Mouse (Mus musculus): ENCODE results near the gene Mrpl43.
A peak's percentile ranks its signal among the peaks of the same experiment; 100 is the strongest.
"Not testable (repeated sequence)": the region's sequence is repeated elsewhere in the genome, so short reads cannot be mapped to it uniquely, and the experiment has no call there.

Mrpl43 gene

DNA sequence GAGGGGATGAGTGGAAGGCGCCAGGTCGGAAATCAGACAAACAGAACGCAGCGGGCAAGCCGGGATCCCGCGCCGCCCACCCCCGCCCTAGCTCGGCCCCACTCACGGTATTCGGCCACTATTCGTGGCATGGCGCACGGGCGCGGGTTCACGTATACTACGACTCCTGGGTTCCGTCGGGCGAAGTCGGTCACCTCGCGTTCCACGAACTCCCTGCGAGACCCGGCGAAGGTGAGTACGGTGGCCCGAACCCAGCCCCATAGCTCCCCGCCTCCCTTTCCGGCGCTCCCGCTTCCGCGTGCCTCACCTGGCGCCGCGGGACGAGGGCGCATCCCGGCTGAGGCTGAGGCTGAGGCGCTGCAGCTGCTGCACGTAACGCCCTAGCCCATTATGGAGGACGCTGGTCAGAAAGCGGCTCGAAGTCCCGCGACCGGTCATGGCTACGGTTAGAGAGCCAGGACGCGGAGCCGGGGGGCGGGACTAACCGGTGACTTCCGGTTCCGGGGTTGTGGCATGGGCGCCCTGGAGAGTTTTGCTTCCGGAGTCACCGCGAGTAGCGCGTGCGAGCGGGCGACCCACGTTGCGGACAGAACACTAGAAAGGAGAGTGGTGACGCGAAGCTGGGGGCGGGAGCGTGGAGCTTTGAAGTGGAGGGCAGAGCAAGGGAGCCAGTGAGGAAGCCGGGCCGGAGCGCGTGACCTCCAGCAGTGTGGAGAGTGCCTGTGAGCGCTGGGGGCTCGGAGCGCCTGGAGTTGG lies at the start of gene Mrpl43:
Gene Mrpl43 (minus strand): TSS at position 486 of the 756 bp plus-strand sequence.
- DNase-seq = peak; percentile 99

DNA sequence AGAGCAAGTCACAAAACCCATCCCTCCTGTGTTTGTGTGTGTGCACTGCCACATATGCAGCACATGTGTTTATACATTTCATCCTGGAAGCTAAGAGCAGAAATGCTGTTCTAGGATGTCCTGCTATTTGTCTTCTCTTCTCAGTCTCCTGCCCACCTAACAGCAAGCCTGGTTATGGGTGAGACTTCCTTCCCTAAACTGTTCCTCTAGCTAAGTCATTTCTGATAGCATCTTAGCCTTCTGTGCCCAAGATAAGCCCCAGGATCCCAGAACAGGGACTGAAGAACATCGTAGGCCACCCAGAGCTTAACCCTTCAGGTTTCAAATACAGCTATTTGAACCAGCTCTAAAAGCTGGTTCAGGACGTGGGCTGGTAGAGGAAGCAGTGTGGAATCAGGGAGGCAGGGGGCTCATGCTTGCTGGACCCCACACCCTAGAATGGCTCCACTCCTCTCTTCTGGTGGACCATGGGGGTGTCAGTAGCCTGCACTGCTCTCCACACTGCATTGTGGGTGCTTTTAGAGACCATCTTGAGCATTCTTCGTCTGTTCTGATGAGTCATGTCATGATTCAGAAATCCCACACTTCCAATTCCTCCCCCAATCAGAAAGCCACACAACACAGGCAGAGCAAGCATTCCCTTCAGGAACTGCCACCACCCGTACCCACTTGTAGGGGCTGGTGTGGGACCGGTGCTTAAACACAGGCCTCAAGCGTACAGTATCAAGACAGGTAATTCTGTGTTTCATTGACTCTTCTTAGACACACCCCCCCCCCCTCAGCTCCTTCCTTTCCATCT lies 48.8 kb upstream of the Mrpl43 start:
- no peak for DNase-seq

DNA sequence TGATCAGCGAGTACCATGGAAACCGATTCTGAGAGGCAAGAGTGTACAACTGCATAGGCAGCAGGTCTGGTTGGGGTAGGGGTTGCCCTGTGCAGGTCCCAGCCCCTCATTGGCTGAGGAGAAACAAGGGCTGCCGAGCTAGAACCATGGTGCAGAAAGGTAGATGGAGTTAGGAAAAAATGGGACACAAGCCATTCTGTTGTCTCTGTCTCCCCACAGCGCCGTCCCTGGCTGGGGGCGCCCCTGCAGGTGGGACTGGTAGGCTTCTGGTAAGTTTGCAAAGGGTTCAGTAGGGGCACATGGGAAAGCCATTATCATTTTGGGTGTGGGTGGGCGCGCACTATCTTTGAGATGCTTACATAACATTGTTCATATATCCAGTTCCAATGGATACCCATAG lies 47.2 kb upstream of the Mrpl43 start:
- DNase-seq = no peak

DNA sequence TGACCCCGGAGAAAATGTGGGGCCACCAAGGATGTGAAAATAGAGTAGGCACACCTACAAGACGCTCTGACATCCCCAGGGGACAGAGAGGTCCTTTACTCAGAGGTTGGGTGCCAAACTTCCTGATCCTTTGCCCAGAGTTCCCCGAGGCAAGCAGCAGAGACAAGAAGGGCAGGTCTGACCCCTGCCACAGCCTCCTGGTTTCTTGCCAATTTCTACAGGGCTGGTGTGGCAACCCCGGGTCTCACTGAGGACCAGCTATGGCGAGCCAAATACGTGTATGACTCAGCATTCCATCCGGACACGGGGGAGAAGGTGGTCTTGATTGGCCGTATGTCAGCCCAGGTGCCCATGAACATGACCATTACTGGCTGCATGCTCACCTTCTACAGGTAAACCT lies 43.3 kb upstream of the Mrpl43 start:
- no peak for DNase-seq

DNA sequence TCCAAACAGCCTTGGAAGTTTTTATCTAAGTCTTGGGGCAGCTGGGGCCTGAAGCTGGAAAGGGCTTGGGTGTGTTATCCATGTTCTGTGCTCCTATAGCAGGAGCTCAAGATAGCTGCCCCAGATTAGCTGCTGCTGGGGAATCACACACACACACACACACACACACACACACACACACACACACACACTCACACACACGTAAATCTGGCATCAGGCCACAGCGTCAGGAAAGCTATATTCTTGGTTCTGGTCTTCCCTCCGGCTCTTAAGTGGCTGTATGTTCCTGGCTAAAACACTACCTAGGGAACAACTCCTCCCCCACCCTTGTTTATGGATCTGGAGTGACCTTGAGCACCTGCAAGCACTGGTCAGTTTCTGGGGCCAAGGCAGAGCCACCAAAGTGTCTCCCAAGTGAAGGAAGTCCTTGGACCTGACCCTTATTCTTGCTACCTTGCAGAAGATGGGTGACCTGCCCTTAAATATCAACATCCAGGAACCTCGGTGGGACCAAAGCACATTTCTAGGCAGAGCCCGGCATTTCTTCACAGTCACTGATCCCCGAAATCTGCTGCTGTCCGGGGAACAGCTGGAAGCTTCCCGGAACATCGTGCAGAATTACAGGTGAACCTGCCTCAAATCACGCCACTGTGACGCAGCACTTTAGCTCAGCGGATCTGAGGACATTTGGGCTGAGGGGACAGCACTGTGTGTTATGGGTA lies 42.6 kb upstream of the Mrpl43 start:
- DNase-seq = no peak

DNA sequence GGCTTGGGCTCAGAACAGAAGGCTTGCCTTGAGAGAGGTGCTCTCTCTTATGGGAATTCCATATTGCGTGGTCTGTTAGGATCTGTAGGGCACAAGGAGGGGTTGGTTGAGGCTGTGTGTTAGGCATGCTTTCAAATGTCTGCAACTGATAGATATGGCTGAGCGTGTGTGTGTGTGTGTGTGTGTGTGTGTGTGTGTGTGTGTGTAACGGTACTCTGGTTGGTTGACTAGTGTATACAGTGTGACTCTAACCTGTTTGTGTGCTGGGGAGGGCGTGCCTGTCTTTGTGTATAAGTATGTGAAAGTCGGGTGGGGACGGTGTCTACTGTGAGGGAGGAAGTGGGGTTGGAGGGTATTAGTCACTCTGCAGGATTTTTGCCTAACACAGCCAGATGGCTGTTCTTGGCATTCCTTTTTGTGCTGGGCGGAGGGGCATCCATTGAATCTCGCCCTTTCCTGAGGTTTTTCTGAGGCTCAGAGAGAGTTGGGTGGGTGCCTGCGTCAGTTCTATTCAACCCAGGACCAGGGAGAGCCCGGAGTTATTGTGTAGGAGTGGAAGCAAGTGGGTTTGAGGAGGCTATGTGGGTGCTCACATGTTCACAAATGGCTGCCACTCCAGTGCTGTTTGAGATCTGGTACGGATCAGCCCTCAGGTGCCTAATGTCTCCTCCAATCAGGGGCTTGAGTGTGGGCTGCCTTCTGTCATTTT lies 41.8 kb upstream of the Mrpl43 start:
- peak; percentile 68 to 72 for DNase-seq

DNA sequence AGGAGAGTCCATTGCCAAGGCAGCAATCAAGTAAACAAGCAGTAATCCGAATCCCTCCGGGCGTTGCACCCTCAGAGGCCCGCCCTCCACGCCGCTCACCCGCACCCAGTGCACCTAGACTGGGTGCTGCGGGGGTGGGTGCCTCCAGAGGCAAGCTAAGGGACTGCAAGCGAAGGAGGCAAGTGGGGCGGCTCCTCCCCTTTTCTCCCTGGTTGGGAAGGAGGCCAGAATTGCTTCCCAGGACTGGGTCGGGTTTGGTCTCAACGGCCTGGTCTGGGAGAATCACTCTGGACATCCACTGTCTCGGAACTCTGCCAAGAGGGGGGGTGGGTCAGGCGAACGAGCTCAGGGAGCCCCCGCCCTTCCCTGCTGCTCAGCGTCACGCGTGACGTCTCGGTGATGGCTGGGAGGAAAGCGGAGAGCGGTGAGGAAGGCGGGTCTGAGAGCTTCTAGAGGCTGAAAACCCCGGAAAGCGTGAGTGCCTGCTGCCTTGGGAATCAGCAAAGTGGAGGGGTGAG lies 41.2 kb upstream of the Mrpl43 start, which contains the start of gene Sfxn3:
Gene Sfxn3 (plus strand): TSS at position 87 of the 518 bp plus-strand sequence.
- DNase-seq = peak; percentile 86

DNA sequence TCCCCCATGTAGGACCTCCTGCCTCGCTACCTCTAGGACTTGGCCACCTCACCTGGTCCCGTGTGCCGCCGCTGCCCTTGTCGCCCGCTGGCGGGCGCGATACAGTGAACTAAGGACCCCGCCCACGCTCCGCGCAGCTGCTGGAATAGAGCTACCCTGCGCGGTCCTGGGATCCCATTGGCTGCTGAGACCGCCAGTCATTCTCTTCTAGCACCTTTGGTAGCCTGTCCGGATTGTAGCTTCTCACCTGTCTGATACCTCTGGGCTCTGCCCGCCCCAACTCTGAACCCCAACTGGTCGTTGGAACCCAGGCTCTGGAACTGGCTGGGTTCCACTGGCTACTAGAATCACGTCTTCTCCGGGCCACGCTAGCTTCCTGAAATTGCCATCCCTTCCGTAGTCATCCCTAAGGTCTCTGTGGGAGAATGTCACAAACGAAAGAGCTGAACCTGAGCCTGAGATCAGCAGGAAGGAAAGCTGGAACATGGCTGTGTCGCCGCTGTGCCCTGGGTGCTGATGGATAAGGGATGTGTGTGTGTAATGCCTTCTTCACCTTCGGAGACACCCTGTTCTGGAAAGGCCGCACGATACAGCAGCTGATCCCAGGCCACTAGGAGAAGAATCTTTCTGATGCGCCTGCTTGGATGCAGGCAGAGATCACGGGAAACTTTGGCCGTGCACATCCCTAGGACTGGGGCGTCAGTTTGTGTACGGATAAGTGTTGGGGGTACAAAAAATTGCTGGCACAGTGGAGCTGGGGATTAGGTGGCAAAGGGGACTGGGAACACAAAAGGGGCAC lies 40.5 kb upstream of the Mrpl43 start:
- DNase-seq = peak; percentile 68 to 69

DNA sequence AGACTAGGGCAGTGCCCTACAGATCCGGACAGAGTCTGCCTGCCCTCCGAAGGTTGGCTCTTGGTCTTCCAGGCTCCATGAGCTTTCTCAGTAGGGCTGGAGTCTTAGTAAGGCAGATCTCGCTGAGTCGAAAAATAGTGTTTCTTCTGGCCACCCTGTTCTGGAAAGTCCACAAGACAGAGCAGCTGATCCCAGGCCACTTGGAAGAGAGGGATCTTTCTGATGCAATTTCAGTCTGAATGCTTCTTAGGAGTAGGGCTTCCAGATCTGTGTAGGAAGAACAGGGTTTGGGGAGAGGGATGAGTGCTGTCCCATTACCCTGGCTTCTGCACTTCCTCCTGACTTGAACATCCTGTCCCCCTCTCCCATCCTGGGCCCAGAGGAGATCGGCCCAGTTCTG lies 39.4 kb upstream of the Mrpl43 start, which contains the start of gene Pdzd7:
Gene Pdzd7 (minus strand): TSS at position 67 of the 400 bp plus-strand sequence.
- DNase-seq = no peak

DNA sequence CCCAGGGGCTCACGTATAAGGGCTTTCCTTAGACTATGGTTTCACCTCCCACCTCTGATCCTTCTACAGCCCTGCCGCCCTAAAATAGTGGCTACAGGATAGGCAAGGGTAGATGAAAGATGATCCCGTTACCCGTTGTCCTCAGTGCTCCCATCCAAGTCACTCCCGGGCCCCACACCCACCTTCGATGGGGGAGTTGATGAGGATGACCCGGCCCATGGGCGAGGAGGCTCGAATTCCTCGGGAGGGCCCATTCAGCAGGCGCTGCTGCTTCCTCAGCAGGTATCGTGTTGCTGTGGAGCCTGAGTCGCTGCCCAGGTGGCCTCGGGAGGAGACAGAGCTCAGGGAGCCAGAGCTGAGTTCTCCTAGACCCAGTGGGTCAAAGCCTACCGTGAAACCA lies 39.0 kb upstream of the Mrpl43 start:
- no peak for DNase-seq

DNA sequence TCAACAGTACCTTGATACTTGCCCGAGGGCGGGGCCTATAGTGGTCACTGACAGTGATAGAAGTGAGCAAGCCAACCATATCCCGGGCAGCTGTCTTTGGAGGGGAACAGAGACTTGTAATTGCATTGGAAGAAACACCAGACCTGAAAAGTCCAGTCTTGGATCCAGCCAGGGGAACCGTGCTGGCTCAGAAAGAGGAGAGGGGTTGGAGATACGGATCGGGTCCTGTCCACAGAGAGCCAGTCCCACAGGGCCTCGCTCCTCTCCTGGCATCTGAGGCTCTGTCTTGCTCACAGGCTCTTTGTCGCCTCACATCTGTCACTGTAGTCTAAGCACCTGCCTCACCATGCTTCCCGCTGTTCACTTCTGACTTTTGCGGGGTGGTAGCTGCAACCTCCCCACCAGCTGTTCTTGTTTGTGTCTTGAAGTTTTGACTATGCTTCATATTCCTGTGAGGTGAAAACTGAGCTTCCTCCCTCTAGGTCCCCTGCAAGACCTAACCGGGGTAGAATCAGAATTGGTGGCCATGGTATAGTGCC lies 38.2 kb upstream of the Mrpl43 start:
- no peak for DNase-seq

DNA sequence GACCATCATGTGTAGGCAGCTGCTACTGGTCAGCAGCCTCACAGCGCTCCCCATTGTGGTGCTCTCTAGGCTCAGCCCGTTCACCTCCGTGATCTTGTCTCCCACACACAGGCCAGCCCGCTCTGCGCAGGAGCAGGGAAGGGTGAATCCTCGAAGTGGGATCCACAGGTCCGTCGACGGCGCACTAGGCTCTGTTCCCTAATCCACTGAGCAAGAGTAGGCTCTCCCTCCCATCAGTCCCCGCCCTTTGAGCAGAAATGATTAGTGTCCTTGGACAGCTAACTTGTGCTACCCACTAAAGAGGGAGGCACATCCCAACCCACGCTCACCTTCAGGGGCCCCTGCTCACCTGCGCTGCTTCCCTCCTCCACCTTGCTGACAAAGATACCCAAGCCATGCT lies 34.0 kb upstream of the Mrpl43 start:
- DNase-seq = no peak

DNA sequence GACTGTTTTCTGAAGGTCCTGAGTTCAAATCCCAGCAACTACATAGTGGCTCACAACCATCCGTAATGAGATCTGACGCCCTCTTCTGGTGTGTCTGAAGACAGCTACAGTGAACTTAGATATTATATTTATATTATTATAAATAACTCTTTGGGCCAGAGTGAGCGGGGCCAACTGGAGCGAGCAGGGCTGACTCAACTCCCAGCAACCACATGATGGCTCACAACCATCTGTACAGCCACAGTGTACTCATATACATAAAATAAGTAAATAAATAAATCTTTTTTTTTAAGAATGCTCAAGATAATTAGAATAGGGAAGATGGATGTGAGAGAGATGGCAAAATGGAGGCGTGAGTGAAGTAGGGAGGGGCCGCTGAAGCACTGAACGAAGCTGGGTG lies 32.0 kb upstream of the Mrpl43 start:
- not testable (repeated sequence) for DNase-seq

DNA sequence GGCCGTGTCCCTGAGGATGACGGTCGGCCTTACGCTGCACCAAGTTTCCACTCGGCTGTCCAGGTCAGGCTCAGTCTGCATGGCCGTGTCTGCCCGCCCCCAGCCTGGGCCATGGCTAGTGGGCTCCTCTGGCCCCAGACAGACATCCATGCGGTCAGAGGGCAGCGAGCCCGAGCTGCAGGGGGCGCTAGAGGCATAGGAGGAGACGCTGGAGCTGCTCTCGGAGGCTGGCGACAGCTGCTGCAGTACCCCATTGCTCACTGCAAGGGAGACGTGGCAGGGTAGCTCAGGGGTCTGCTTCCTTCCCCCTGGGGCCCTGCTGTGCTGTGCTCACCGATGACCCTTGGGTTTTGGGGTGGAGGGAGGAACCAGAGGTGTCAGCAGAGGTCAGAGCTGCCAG lies 30.6 kb upstream of the Mrpl43 start:
- DNase-seq = peak; percentile 67

DNA sequence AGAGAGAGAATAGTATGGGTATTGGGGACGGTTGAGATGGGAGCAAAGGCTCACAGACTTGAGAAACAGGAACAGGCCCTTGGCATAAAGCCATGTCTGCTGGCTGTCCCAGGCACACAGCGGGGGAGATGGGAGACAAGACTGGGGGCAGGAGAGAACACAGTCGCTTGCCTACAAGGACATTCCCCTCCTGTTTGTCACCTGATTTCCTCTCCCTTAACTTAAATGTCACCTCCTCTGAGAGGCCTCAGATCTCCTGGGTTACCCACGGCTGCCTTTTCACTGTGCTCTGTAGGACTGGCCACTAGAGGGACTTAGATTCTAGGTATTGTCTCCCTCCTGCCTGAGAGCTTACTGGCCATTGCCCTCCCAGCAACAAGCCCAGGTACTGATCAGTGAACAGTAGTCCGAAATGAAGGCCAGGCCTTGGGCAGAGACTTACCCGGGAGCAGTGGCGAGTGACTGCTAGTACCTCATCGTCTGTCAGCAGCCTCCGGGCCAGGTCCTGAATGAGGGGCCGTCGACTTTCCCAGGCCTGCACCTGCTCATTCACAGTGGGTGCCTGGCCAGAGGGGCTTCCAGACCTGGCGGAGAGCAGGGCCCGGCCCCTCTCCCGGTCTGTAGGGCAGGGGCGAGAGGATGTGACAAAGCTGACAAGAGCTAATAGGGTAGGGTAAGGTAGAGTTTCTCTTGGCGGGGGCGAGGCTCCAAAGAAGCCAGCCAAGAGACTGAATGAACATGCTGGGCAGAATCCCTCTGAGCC lies 26.5 kb upstream of the Mrpl43 start:
- no peak for DNase-seq

DNA sequence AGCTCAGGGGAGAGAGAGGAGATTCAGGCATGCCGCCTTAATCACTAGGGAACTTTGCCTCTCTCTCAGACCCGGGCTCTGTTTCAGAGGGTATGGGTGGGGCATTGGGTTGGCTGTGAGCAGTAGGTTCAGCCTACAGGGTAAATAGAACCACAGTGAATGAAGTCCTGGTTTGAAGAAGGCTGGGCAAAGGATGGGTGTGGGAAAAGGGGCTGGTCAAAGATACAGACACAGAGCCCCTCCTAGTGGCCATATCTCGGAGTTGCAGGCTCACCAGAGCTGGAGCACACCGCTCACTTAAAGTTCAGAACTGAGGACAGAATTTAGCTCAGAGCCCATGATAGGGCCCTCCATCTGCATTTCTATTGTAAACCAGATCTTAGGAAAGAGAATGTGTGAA lies 25.5 kb upstream of the Mrpl43 start:
- DNase-seq = peak; percentile 72 to 75

DNA sequence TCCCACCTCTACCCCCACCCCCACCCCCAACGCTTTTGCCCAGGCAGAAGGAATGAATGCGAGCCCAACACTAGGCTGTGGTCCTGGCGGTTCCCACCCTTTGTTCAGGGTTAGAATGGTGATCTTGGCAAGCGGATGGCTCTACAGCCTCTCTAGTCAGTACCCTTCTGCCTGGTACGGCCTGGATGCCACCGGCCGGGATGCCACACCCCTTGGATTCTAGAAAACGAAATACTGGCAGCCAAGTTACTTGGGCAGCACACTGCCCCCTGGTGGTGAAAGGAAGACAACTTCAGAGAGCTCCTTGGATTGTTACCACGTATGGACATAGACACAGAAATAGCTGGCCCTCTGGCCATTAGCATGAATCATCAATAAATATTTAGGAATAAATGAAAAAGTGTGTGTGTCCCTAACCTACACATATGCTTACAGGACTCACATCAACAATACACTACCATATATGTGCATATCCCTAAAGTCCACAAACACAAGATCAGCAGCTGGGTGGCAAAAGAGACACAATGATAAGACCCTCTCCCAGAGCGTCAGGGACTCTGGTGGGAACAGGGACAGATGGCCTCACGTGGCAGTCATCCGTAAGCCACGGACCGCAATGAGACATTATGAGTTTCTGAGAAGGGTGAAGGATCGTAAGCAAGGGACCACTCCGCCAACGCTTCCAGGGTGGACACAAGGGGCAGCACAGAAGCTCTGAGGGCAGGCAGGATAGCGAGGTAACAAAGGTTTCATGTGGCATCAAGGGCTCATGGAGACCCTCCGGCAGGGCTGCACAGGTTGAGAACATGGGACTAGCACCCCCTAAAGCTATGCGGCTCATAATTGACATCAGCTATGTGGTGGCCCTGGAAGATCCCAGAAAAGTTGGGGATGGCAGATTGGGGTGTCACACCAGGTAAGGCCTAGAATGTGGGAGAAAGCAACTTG lies 24.8 kb upstream of the Mrpl43 start:
- DNase-seq = peak; percentile 80 to 81

DNA sequence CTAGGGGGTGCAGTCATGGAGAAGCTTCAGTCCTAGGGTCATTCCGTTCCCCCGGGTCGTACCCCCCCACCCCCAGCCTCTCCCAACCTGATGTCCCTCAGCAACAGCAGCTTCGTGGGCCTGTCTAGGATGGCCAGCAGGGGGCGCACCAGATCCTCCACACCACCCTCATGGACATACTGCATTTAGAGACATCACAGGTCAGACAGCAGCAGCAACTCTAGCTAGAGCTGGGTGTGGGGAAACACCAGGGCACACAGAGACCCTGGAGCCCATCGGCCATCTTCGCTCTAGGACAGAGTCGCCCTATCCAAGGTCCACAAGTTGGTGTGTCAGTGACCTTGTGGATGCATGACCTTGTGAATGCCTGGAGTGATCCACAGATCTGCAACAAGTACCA lies 23.9 kb upstream of the Mrpl43 start:
- DNase-seq = peak; percentile 82 to 84

DNA sequence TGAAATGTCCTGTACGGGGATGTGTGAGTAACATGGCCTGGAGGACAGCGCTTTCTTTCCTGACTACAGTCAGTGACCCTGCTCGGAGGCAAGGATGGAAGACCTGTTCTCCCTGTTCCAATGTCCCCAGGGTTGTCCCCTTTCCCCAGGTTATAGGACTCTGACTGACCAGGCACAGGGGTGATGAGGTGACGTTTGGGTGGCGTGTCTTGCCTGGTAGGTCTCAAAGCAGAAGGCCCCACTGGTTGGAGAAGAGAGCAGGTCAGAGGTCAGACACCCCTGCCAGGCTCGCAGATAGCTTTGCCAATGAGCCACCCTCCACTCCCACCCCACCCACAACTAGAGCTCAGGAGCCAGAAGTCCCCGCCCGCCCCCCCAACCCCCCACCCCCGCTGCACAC lies 23.3 kb upstream of the Mrpl43 start:
- DNase-seq = no peak
